Mouse (Mus musculus) midbrain, embryonic 12.5 days (tissue): Measurements from ENCODE around the gene Igsf3. TPM values are rescaled to one million over a fixed set of nuclear protein-coding genes. Genes with fewer than 3 reads are reported as not detected.

Experiments used
- ATAC-seq: fragments of 200-750 bp; cut with Nextera tagmentation; 2 replicates; pipeline ENCODE4 v1.8.0; 2017; ENCODE audit warnings: low read depth, moderate TSS enrichment, moderate library complexity; ENCODE audit not compliant: low FRiP score
- H3K27ac ChIP-seq: fragments of 300-500 bp; sonication (generic); replicated peaks from 2 replicates; pipeline ENCODE4 v1.5.1; 2016; ENCODE audit warnings: mild to moderate bottlenecking
- H3K27me3 ChIP-seq: fragments of 300-500 bp; sonication (generic); 2 replicates; pipeline ENCODE4 v1.6.1; 2016; ENCODE audit warnings: mild to moderate bottlenecking
- H3K36me3 ChIP-seq: fragments of 300-500 bp; sonication (generic); 2 replicates; pipeline ENCODE4 v1.6.1; 2016
- H3K4me1 ChIP-seq: fragments of 300-500 bp; sonication (generic); 2 replicates; pipeline ENCODE4 v1.6.1; 2016
- H3K4me2 ChIP-seq: fragments of 300-500 bp; sonication (generic); replicated peaks from 2 replicates; pipeline ENCODE4 v1.6.1; 2016; ENCODE audit warnings: mild to moderate bottlenecking, moderate library complexity
- H3K4me3 ChIP-seq: fragments of 300-500 bp; sonication (generic); 2 replicates; pipeline ENCODE4 v1.5.1; 2016; ENCODE audit warnings: mild to moderate bottlenecking
- H3K9ac ChIP-seq: fragments of 300-500 bp; sonication (generic); replicated peaks from 2 replicates; pipeline ENCODE4 v1.6.1; 2016; ENCODE audit warnings: mild to moderate bottlenecking, moderate library complexity
- H3K9me3 ChIP-seq: fragments of 300-500 bp; sonication (generic); 2 replicates; pipeline ENCODE4 v1.6.1; 2016; ENCODE audit warnings: mild to moderate bottlenecking
- WGBS: fragments of 180-500 bp; shearing (Covaris S2); methylation state at CpG from one replicate; pipeline ENCODE4 v1.1.7; 2016; 5-methylcytosine and 5-hydroxymethylcytosine counted together
- polyA plus RNA-seq: library from polyadenylated mRNA; unstranded; fragments of >200 nt; fragmentation: Nextera tagmentation; extraction: Ambion mirVana; gene quantifications from 2 replicates; pipeline ENCODE4 v1.2.1, GENCODE M21; 2016

The Igsf3 gene
- polyA plus RNA-seq, 1 experiment from 2014 or later: 53.1 TPM

- 93% methylated on average over 3 of the region's 3 CpGs for WGBS
- Histone ChIP-seq H3K27me3 (peaks cover 46% of the 10 kb centered on the region), H3K4me2 (no peak overlapping the region), H3K9me3 (no peaks in the 10 kb centered on the region), H3K4me3 (no peak overlapping the region), H3K4me1 (peaks cover 67% of the 10 kb centered on the region), H3K9ac (no peak overlapping the region), H3K27ac (no peak overlapping the region), H3K36me3 (no peaks in the 10 kb centered on the region)
- ATAC-seq: no peak
Observed at GRCm38 (mm10) chr3:101396061-101396460, 19.2 kb downstream of the Igsf3 start.

GRCm38 (mm10) chr3:101396726-101397263, 19.9 kb downstream of the Igsf3 start:
- 73% methylated on average over 13 of the region's 13 CpGs for WGBS
- no peak for ATAC-seq
- no peaks in the 10 kb centered on the region for H3K9me3 ChIP-seq
- no peak overlapping the region for H3K27ac ChIP-seq
- peaks cover 41% of the 10 kb centered on the region for H3K27me3 ChIP-seq
- no peak overlapping the region for H3K4me2 ChIP-seq
- no peaks in the 10 kb centered on the region for H3K36me3 ChIP-seq
- H3K4me3 ChIP-seq: no peak overlapping the region
- peaks cover 69% of the 10 kb centered on the region for H3K4me1 ChIP-seq
- H3K9ac ChIP-seq: no peak overlapping the region

GRCm38 (mm10) chr3:101397422-101397821, 20.5 kb downstream of the Igsf3 start:
- Histone ChIP-seq H3K27ac (no peak overlapping the region), H3K36me3 (no peaks in the 10 kb centered on the region), H3K4me1 (peaks cover 72% of the 10 kb centered on the region)

GRCm38 (mm10) chr3:101398071-101398786, 21.3 kb downstream of the Igsf3 start:
- peak overlapping the region; percentile 40; the same call in 1 of the 2 replicates for H3K27ac ChIP-seq
- H3K4me2 ChIP-seq: no peak overlapping the region
- no peaks in the 10 kb centered on the region for H3K9me3 ChIP-seq
- H3K4me3 ChIP-seq: no peak overlapping the region
- H3K4me1 ChIP-seq: peaks cover 69% of the 10 kb centered on the region
- H3K9ac ChIP-seq: no peak overlapping the region
- 44% methylated on average over 12 of the region's 12 CpGs for WGBS
- no peak for ATAC-seq
- peaks cover 30% of the 10 kb centered on the region for H3K27me3 ChIP-seq
- no peaks in the 10 kb centered on the region for H3K36me3 ChIP-seq

More at GRCm38 (mm10) chr3:101397422-101397821, 20.5 kb downstream of the Igsf3 start:
- 77% methylated on average over 4 of the region's 4 CpGs for WGBS
- Histone ChIP-seq H3K9ac (no peak overlapping the region), H3K27me3 (peaks cover 34% of the 10 kb centered on the region), H3K4me3 (no peak overlapping the region), H3K9me3 (no peaks in the 10 kb centered on the region), H3K4me2 (no peak overlapping the region)
- ATAC-seq: no peak

- no peak for ATAC-seq
- no peak overlapping the region for H3K4me3 ChIP-seq
- H3K4me2 ChIP-seq: no peak overlapping the region
- H3K4me1 ChIP-seq: peaks cover 63% of the 10 kb centered on the region
- H3K27me3 ChIP-seq: peaks cover 34% of the 10 kb centered on the region
- H3K9me3 ChIP-seq: no peaks in the 10 kb centered on the region
- H3K27ac ChIP-seq: peak overlapping the region; percentile 40; the same call in 1 of the 2 replicates
- H3K9ac ChIP-seq: no peak overlapping the region
- 65% methylated on average over 2 of the region's 2 CpGs for WGBS
- H3K36me3 ChIP-seq: no peaks in the 10 kb centered on the region
Observed at GRCm38 (mm10) chr3:101398877-101399276, 22.0 kb downstream of the Igsf3 start.

GRCm38 (mm10) chr3:101401501-101401900, 24.6 kb downstream of the Igsf3 start:
- H3K36me3 ChIP-seq: no peaks in the 10 kb centered on the region
- no peak for ATAC-seq
- peaks cover 15% of the 10 kb centered on the region; the same call in 1 of the 2 replicates for H3K27me3 ChIP-seq
- no peaks in the 10 kb centered on the region for H3K9me3 ChIP-seq
- WGBS: 62% methylated on average over 5 of the region's 5 CpGs
- no peak overlapping the region for H3K4me2 ChIP-seq
- no peak overlapping the region for H3K27ac ChIP-seq
- no peak overlapping the region for H3K4me3 ChIP-seq
- no peak overlapping the region for H3K9ac ChIP-seq
- peaks cover 52% of the 10 kb centered on the region for H3K4me1 ChIP-seq

- WGBS: 67% methylated on average over 13 of the region's 13 CpGs
- no peak overlapping the region for H3K4me3 ChIP-seq
- no peak overlapping the region for H3K4me2 ChIP-seq
- 0 out of 2 replicates have a peak, but pooled peaks cover 6% of the 10 kb centered on the region for H3K27me3 ChIP-seq
- H3K36me3 ChIP-seq: no peaks in the 10 kb centered on the region
- no peak for ATAC-seq
- no peak overlapping the region for H3K9ac ChIP-seq
- peaks cover 33% of the 10 kb centered on the region for H3K4me1 ChIP-seq
- H3K27ac ChIP-seq: no peak overlapping the region
- no peaks in the 10 kb centered on the region for H3K9me3 ChIP-seq
Observed at GRCm38 (mm10) chr3:101404620-101405415, 27.9 kb downstream of the Igsf3 start.

GRCm38 (mm10) chr3:101405495-101405894, 28.6 kb downstream of the Igsf3 start:
- no peak overlapping the region for H3K4me2 ChIP-seq
- ATAC-seq: no peak
- peaks cover 40% of the 10 kb centered on the region for H3K4me1 ChIP-seq
- no peak overlapping the region for H3K9ac ChIP-seq
- 91% methylated on average over 10 of the region's 10 CpGs for WGBS
- H3K27me3 ChIP-seq: 0 out of 2 replicates have a peak, but pooled peaks cover 6% of the 10 kb centered on the region
- H3K4me3 ChIP-seq: no peak overlapping the region
- no peak overlapping the region for H3K27ac ChIP-seq
- no peaks in the 10 kb centered on the region for H3K36me3 ChIP-seq
- no peaks in the 10 kb centered on the region for H3K9me3 ChIP-seq

- no peak for ATAC-seq
- H3K27ac ChIP-seq: no peak overlapping the region
- peaks cover 45% of the 10 kb centered on the region for H3K4me1 ChIP-seq
- H3K4me2 ChIP-seq: no peak overlapping the region
- WGBS: 85% methylated on average over 3 of the region's 3 CpGs
- H3K36me3 ChIP-seq: no peaks in the 10 kb centered on the region
- no peak overlapping the region for H3K9ac ChIP-seq
- 0 out of 2 replicates have a peak, but pooled peaks cover 6% of the 10 kb centered on the region for H3K27me3 ChIP-seq
- no peak overlapping the region for H3K4me3 ChIP-seq
- no peaks in the 10 kb centered on the region for H3K9me3 ChIP-seq
Observed at GRCm38 (mm10) chr3:101406097-101406496, 29.2 kb downstream of the Igsf3 start.

GRCm38 (mm10) chr3:101407568-101407967, 30.7 kb downstream of the Igsf3 start:
- Histone ChIP-seq H3K27ac (no peak overlapping the region), H3K4me3 (no peak overlapping the region), H3K4me2 (no peak overlapping the region), H3K27me3 (0 out of 2 replicates have a peak, but pooled peaks cover 6% of the 10 kb centered on the region), H3K4me1 (peaks cover 39% of the 10 kb centered on the region), H3K9ac (no peak overlapping the region), H3K9me3 (no peaks in the 10 kb centered on the region), H3K36me3 (no peaks in the 10 kb centered on the region)
- WGBS: 89% methylated on average over 8 of the region's 8 CpGs
- ATAC-seq: no peak

- no peak overlapping the region for H3K4me2 ChIP-seq
- 51% methylated on average over 20 of the region's 20 CpGs for WGBS
- no peak overlapping the region for H3K27ac ChIP-seq
- H3K9me3 ChIP-seq: no peaks in the 10 kb centered on the region
- no peak overlapping the region for H3K4me3 ChIP-seq
- H3K9ac ChIP-seq: no peak overlapping the region
- peaks cover 39% of the 10 kb centered on the region for H3K4me1 ChIP-seq
- no peaks in the 10 kb centered on the region for H3K36me3 ChIP-seq
- no peak for ATAC-seq
- H3K27me3 ChIP-seq: no peaks in the 10 kb centered on the region
Observed at GRCm38 (mm10) chr3:101408953-101409750, 32.3 kb downstream of the Igsf3 start.
